ENCODE assay signal across 22 mouse cellular contexts in genomic region chr2:149542837-149543236, GRCm38 (mm10).
DNase-seq lines count a peak whose midpoint lies in the region; ATAC-seq lines count a peak whose summit lies in the region.
"Had no signal": no experiment of that assay in that cellular context is flagged by ENCODE, and none has a peak within 500 bp of the region (broad histone marks: within the 10 kb centered on the region; RNA-seq: fewer than 3 reads in every experiment).

No protein-coding gene starts in this region.

- intact Hi-C loops in left cerebral cortex, postnatal 14 days (cut with DNase I) = no loop called here
- intact Hi-C loops in left cerebral cortex, postnatal 4 days (cut with DNase I) = no loop called here

- peak; percentile 92 for ATAC-seq in frontal cortex, adult (ENCODE audit: low TSS enrichment)
- ATAC-seq: activated CD4-positive, CD25-positive, alpha-beta regulatory T cell, adult 4 months; forebrain, embryonic 15.5 days; hindbrain, postnatal 0 days had no signal

- no peak for DNase-seq in frontal cortex, postnatal 10 days (ENCODE audit: low spot score in 2 of 2)
- DNase-seq in left cerebral cortex, postnatal 14 days (ENCODE audit: low spot score in 2 of 2) = peak; percentile 7 to 18
- no peak for DNase-seq in left cerebral cortex, postnatal 4 days
- peak; percentile 14 to 25 for DNase-seq in right cerebral cortex, adult 2 months (ENCODE audit: low spot score in 2 of 2)
- no peak for DNase-seq in right cerebral cortex, postnatal 4 days
- no peak for DNase-seq in cerebellum, adult 9-10 months
- DNase-seq: adrenal gland, adult 8-10 months; adrenal gland, postnatal 25 days; cerebellum, adult 11 months; cerebellum, adult 2 months; cerebellum, postnatal 10 days; cerebellum, postnatal 36 days; embryo, embryonic 11 days; gastrocnemius, postnatal 10 days; gastrocnemius, postnatal 36 days; heart, adult 2 months; heart, postnatal 14 days; heart, postnatal 4 days had no signal

Comparison
In these comparisons a context has a peak if more than half of its experiments do, and no peak if none do; other contexts are left out.
1. DNase-seq: peak in left cerebral cortex, postnatal 14 days (2 of 2) and right cerebral cortex, adult 2 months (2 of 2); none in frontal cortex, postnatal 10 days (0 of 2), left cerebral cortex, postnatal 4 days (single experiment), right cerebral cortex, postnatal 4 days (single experiment) and cerebellum, adult 9-10 months (single experiment).